Mouse (Mus musculus): Measurements from ENCODE around the gene Tmem40.

Tmem40 gene

DNA sequence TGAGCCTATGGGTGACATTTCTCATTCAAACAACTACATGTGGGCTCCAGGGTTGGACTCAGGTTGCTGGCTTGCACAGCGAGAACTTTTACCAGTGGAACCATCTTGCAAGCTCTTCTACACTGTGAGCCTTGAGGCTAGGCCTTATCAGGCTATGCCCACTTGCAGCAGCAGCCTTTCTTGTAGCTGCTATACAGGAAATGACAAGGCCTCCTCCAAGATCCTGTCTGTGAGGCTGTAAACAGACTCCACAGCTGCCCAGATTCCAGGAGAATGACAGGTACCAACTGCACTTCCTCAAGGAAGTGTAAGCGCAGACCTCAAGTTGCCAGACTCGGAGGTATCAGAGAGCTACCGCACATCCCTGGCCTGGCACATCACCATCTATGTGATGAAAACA lies 6.0 kb upstream of the Tmem40 start:
- peak; percentile 31 for DNase-seq

- DNase-seq: no peak
These were observed 5.1 kb upstream of the Tmem40 start for GRCm38 (mm10) chr6:115767357-115767756.

GRCm38 (mm10) chr6:115764179-115764578 lies 2.0 kb upstream of the Tmem40 start:
- peak; percentile 83 for DNase-seq

- DNase-seq: no peak
These were observed 1.2 kb downstream of the Tmem40 start for GRCm38 (mm10) chr6:115760982-115761381.

DNA sequence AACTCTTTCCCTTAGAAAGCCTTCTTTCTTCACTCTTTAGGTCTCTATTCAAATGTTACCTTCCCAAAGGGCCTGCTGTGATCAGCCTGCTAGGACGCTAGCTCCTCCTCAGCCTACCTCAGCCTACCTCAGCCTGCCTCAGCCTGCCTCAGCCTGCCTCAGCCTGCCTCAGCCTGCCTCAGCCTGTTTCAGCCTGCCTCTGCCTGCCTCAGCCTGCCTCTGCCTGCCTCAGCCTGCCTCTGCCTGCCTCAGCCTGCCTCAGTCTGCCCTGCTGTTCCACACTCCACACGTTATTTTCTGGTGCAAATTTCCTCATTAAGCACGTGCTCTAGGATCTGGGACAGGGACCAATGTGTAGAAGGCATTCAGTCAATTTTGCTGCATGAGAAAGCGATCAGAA lies 2.1 kb downstream of the Tmem40 start:
- no peak for DNase-seq

DNA sequence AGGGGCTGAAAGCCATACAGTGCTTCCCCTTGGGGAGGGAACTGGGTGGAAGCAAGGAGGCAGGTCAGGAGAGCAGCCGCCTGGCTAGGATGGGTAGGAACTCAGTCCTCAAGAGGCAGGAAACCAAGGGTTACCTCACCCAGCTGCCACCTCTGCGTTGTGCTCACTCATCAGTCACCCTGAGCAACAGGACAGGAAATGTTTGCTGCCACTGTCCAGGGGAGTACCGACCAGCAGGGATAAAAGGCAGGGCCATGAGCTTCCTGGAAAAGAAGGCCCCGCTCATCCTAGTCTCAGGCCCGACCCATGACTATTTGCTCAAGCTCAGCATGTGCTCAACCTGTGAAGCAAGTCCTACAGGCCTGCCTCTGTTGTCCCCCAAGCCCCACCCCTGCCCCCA lies 2.7 kb downstream of the Tmem40 start:
- peak; percentile 25 for DNase-seq

- no peak for DNase-seq
These were observed 3.2 kb downstream of the Tmem40 start for GRCm38 (mm10) chr6:115758981-115759435.

- no peak for DNase-seq
These were observed 6.7 kb downstream of the Tmem40 start for GRCm38 (mm10) chr6:115755536-115755935.

GRCm38 (mm10) chr6:115746326-115746725 lies 15.9 kb downstream of the Tmem40 start:
- DNase-seq: no peak

DNA sequence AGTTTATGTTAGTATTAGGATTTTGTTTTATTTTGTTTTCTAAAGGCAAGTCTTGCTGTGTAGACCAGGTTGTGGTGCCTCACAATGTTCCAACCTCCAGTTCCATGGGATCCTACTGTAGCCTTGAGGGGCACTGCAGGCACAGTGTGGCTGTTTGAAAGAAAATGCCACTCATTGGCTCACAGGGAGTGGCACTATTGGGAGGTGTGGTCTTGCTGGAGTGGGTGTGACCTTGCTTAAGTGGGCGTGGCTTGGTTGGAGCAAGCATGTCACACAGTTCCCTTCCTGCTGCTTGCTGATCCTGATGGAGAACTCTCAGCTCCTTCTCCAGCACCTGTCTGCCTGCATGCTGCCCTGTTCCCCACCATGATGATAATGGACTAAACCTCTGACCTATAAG lies 18.6 kb downstream of the Tmem40 start:
- no peak for DNase-seq

GRCm38 (mm10) chr6:115739056-115739455 lies 23.2 kb downstream of the Tmem40 start:
- DNase-seq: no peak

DNA sequence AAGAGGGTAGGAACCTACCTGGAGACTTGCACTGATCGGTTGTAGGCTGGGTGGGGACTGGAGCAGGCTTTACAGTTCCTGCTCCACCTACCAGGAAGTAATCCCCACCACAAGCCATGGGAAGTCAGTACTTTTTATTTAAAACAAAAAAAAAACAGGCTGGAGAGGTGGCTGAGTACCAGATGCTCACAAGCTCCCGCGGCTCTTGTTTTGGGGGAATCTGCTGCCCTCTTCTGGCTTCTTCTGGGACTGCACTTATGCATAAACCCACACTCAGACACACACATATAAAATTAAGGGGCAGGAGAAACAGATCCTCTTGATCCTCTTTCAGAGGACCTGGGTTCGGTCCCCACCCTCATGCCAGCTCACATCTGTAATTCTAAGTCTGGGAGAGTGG lies 27.3 kb downstream of the Tmem40 start:
- peak; percentile 27 for DNase-seq

DNA sequence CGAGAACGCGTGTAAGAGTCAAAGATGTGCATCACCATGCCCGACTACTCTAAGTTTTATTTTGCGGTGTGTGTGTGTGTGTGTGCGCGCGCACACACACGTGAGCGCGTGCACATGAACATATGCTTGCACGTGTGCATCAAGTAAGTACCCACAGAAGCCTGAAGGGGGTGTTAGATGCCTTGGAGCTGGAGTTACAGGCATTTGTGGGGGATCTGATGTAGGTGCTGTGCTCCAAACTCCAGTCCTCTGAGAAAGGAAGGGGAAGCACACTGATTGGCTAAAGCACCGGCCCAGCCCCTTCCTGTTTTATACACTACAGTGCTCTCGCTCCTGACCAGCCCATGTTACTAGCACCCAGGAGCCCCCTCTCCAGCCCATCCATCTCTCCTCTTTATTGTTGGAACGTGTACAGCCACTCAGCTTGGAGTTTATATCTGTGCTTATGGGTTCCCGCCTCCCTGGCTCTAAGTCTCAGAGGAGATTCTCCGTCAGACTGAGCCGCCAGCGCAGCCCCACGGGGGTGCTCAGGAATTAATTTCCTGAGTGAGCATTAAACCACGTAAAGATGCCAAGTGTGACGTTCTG lies 29.8 kb downstream of the Tmem40 start:
- DNase-seq: no peak

- no peak for DNase-seq
These were observed 31.5 kb downstream of the Tmem40 start for GRCm38 (mm10) chr6:115730560-115731342.

DNA sequence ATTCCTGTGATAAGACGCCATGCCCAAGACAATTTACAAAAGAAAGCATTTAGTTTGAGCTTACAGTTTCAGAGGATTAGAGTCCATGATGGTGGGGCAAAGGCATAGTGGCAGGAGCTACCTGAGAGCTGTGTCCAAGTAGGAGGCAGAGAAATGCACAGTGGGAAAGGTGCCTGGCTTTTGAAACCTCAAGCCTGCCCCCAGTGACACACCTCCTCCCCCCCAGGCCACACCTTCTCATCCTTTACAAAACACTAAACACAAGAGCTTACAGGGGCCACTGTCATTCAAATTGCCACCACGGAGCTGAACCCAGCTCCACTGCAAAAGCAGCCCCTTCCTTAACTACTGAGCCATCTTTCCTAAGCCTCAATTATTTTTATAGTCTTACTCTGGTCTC lies 34.6 kb downstream of the Tmem40 start:
- DNase-seq: no peak

GRCm38 (mm10) chr6:115727108-115727507 lies 35.1 kb downstream of the Tmem40 start:
- DNase-seq: peak; percentile 52

GRCm38 (mm10) chr6:115722246-115722645 lies 40.0 kb downstream of the Tmem40 start:
- no peak for DNase-seq

GRCm38 (mm10) chr6:115717715-115718558 lies 44.3 kb downstream of the Tmem40 start:
- DNase-seq: peak; percentile 79

DNA sequence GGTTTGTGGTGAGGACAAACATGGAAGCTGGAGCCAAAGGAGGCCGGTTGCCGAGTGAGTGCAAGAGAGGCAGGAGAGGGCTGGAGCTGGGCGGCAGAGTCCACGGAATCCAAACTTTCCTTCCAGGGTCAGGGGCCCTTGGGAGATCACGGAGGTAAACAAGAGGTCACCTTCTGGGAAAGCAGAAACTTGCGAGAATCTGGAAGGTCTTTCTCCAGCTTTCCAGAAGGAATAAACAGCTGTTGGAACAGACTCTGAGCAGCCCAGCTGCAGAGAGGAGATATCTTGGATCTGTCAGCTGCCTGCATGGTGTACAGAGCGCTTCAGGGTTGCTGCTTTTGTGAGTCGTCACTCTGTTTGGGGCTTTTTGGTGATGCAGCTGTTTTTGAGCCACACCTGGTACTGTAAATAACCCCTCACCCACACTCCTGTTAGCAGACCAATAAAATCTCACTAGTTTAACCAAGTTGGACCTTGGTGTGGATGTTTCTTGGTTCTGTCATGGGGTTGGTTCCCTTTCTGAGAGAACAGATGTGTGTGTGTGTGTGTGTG lies 45.0 kb downstream of the Tmem40 start:
- peak; percentile 17 for DNase-seq

DNA sequence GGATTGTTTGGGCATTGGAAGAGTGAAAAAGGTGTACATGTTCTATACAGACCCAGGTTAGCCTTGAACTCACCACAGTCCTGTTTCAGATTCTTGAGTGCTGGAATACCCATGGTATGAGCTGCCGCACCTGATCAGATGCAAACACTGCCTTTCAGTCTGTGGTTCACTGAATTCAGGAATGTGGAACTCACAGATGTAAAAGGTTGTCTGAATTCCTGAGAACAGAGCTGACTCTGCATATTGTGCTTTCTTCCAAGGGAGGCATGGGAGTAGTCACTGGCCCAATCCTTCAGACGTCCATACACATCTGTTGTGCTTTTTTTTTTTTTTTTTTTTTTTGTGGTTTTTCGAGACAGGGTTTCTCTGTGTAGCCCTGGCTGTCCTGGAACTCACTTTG lies 50.9 kb downstream of the Tmem40 start:
- no peak for DNase-seq

- DNase-seq: peak; percentile 46
These were observed 59.3 kb downstream of the Tmem40 start for GRCm38 (mm10) chr6:115702901-115703300.

DNA sequence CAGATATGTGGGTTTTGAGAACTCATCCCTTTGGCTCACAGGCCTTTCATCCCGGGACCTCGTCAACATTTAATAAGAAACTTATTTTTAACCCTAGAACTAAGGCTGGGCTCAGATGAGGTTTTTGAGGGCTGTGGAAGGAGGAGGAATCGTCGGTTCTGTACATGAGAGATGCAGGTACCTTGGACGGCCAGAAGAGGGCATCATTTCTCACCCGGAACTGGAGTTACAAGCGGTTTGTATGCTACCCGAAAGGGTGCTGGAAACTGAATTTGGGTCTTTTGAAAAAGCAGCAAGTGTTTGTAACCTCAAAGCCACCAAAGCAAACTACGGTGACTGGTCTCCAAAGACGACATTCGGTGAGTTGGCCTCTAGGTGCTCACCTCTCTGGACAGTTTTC lies 60.9 kb downstream of the Tmem40 start:
- DNase-seq: no peak

GRCm38 (mm10) chr6:115700778-115701177 lies 61.4 kb downstream of the Tmem40 start:
- DNase-seq: no peak
